Mouse (Mus musculus): Measurements from ENCODE around the gene Tsks. TPM values are rescaled to one million over a fixed set of nuclear protein-coding genes. Genes with fewer than 3 reads are reported as not detected.

Tsks gene
- polyA plus RNA-seq, 1 experiment = not detected

DNA sequence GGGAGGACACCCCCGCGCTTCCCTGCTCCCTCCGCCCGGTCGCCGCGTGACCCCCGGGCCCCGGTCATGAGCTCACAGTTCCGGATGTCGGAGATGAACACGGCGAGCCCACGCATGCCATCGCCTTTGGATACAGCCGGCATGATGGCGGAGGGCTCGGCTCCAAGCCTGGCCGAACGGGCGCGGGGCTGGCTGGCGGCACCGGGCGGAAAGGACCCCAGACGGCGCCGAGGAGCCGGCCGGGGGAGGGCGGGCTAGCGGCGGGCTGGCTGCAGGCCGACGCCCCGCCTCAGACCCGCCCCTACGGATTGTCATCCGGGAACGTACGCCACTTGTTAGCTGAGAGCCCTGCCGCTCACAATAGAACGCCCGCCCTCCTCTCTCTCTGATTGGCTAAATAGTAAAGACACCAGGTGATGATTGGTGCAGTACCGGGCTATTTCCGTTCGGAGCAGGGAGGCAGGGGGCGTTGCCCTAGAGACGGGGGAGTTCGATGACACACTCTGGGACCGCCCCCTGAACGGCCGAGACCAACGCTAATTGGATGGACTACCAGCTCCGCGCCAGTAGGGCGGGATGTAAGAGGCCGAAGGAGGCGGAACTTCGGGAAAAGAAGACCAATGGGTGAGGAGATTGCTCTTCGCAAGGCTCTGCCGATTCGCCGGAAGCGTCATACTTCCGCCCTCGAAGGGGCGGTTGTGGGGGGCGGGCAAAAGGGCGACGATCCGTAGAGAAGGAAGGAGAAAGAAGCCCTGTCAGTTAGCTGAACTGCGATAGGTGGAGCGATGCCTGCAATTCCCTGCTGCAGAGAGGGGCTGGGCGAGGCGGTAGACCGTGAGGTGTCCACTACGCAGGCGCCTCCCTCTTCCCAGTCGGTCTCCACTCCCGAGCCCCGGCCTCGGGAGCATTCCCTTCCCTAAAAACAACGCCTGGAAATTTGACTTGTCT lies 13.5 kb upstream of the Tsks start, which contains the start of gene Ap2a1:
Gene Ap2a1 (minus strand): TSS at position 293 of the 948 bp plus-strand sequence.
- Histone ChIP-seq H3K36me3 (ENCODE audit: control insufficient read depth, insufficient read depth, low read length) (no peaks in the 10 kb centered on the region), H3K4me1 (ENCODE audit: control insufficient read depth, insufficient read depth, insufficient read length) (peaks cover 3% of the 10 kb centered on the region; the same call in 1 of the 2 replicates), H3K27me3 (ENCODE audit: control insufficient read depth, insufficient read depth, low read length) (no peaks in the 10 kb centered on the region), H3K27ac (ENCODE audit: insufficient read depth, low read length) (peak within 1 kb of the TSS; percentile 82), H3K4me3 (ENCODE audit: extremely low read depth, insufficient read depth, insufficient read length) (peak within 1 kb of the TSS; percentile 88)
- DNase-seq (ENCODE audit: low read depth in 1 of 2, low spot score in 2 of 2) = peak; percentile 100
- peak; percentile 50 for TF ChIP-seq POLR2A (IDR thresholded peaks at IDR 0.05; ENCODE audit: low read depth, low read length)
- TF ChIP-seq CTCF (IDR thresholded peaks at IDR 0.05; ENCODE audit: extremely low read depth, insufficient read depth, insufficient read length, insufficient replicate concordance) = no peak
- under 1% methylated on average over 83 of the region's 84 CpGs for WGBS

- H3K4me1 ChIP-seq (ENCODE audit: control insufficient read depth, insufficient read depth, insufficient read length) = no peaks in the 10 kb centered on the region
- TF ChIP-seq POLR2A (IDR thresholded peaks at IDR 0.05; ENCODE audit: low read depth, low read length) (no peak), CTCF (IDR thresholded peaks at IDR 0.05; ENCODE audit: extremely low read depth, insufficient read depth, insufficient read length, insufficient replicate concordance) (no peak)
- WGBS = 86% methylated on average over 4 of the region's 4 CpGs
- H3K36me3 ChIP-seq (ENCODE audit: control insufficient read depth, insufficient read depth, low read length) = no peaks in the 10 kb centered on the region
- H3K27me3 ChIP-seq (ENCODE audit: control insufficient read depth, insufficient read depth, low read length) = no peaks in the 10 kb centered on the region
- no peak overlapping the region for H3K4me3 ChIP-seq (ENCODE audit: extremely low read depth, insufficient read depth, insufficient read length)
- H3K27ac ChIP-seq (ENCODE audit: insufficient read depth, low read length) = no peak overlapping the region
- no peak for DNase-seq (ENCODE audit: low read depth in 1 of 2, low spot score in 2 of 2)
Observed at GRCm38 (mm10) chr7:44938680-44939079, 4.3 kb upstream of the Tsks start.

- Histone ChIP-seq H3K4me1 (ENCODE audit: control insufficient read depth, insufficient read depth, insufficient read length) (peaks cover 11% of the 10 kb centered on the region), H3K27ac (ENCODE audit: insufficient read depth, low read length) (no peak overlapping the region), H3K4me3 (ENCODE audit: extremely low read depth, insufficient read depth, insufficient read length) (no peak overlapping the region), H3K36me3 (ENCODE audit: control insufficient read depth, insufficient read depth, low read length) (no peaks in the 10 kb centered on the region), H3K27me3 (ENCODE audit: control insufficient read depth, insufficient read depth, low read length) (peaks cover 1% of the 10 kb centered on the region; the same call in 1 of the 2 replicates)
- TF ChIP-seq POLR2A (IDR thresholded peaks at IDR 0.05; ENCODE audit: low read depth, low read length) = no peak
- no peak for TF ChIP-seq CTCF (IDR thresholded peaks at IDR 0.05; ENCODE audit: extremely low read depth, insufficient read depth, insufficient read length, insufficient replicate concordance)
- DNase-seq (ENCODE audit: low read depth in 1 of 2, low spot score in 2 of 2) = no peak
- WGBS = 32% methylated on average over 6 of the region's 6 CpGs
Observed at GRCm38 (mm10) chr7:44949922-44950321, 6.9 kb downstream of the Tsks start.

DNA sequence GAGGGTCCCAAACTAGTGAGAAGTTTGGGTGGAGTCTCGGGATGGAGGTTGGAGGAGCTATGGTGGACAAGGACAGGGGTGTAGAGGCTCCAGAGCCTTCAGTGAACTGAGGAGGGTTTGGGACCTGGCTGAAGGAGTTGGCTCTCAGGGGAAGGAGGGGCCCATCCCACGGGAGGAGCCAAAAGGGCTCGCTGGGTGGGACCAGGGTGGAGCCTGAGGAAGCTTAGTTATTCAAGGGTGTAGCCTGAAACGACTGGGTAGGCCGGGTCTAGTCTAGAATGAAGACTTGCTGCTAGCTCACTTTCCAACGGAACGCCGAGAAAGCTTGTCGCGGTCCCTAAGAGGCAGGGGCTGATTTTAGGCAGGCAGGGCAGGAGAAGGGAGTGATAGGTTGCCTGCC lies 9.0 kb downstream of the Tsks start:
- Histone ChIP-seq H3K4me3 (ENCODE audit: extremely low read depth, insufficient read depth, insufficient read length) (peak overlapping the region; percentile 47; the same call in 1 of the 2 replicates), H3K27ac (ENCODE audit: insufficient read depth, low read length) (no peak overlapping the region), H3K4me1 (ENCODE audit: control insufficient read depth, insufficient read depth, insufficient read length) (peaks cover 11% of the 10 kb centered on the region), H3K27me3 (ENCODE audit: control insufficient read depth, insufficient read depth, low read length) (no peaks in the 10 kb centered on the region; the same call in 1 of the 2 replicates), H3K36me3 (ENCODE audit: control insufficient read depth, insufficient read depth, low read length) (no peaks in the 10 kb centered on the region)
- TF ChIP-seq POLR2A (IDR thresholded peaks at IDR 0.05; ENCODE audit: low read depth, low read length) = no peak
- TF ChIP-seq CTCF (IDR thresholded peaks at IDR 0.05; ENCODE audit: extremely low read depth, insufficient read depth, insufficient read length, insufficient replicate concordance) = no peak
- no peak for DNase-seq (ENCODE audit: low read depth in 1 of 2, low spot score in 2 of 2)
- 3% methylated on average over 10 of the region's 10 CpGs for WGBS

GRCm38 (mm10) chr7:44952611-44953306 lies 9.8 kb downstream of the Tsks start:
- H3K4me1 ChIP-seq (ENCODE audit: control insufficient read depth, insufficient read depth, insufficient read length) = peaks cover 11% of the 10 kb centered on the region
- no peaks in the 10 kb centered on the region; the same call in 1 of the 2 replicates for H3K27me3 ChIP-seq (ENCODE audit: control insufficient read depth, insufficient read depth, low read length)
- H3K27ac ChIP-seq (ENCODE audit: insufficient read depth, low read length) = no peak overlapping the region
- peak overlapping the region; percentile 47 for H3K4me3 ChIP-seq (ENCODE audit: extremely low read depth, insufficient read depth, insufficient read length)
- H3K36me3 ChIP-seq (ENCODE audit: control insufficient read depth, insufficient read depth, low read length) = no peaks in the 10 kb centered on the region
- TF ChIP-seq CTCF (IDR thresholded peaks at IDR 0.05; ENCODE audit: extremely low read depth, insufficient read depth, insufficient read length, insufficient replicate concordance) (no peak), POLR2A (IDR thresholded peaks at IDR 0.05; ENCODE audit: low read depth, low read length) (no peak)
- WGBS = 5% methylated on average over 24 of the region's 24 CpGs
- DNase-seq (ENCODE audit: low read depth in 1 of 2, low spot score in 2 of 2) = peak in 1 of 2 experiments; percentile 66

- Histone ChIP-seq H3K27ac (ENCODE audit: insufficient read depth, low read length) (no peak overlapping the region), H3K4me1 (ENCODE audit: control insufficient read depth, insufficient read depth, insufficient read length) (peaks cover 11% of the 10 kb centered on the region), H3K4me3 (ENCODE audit: extremely low read depth, insufficient read depth, insufficient read length) (no peak overlapping the region), H3K36me3 (ENCODE audit: control insufficient read depth, insufficient read depth, low read length) (no peaks in the 10 kb centered on the region), H3K27me3 (ENCODE audit: control insufficient read depth, insufficient read depth, low read length) (no peaks in the 10 kb centered on the region; the same call in 1 of the 2 replicates)
- 77% methylated on average over 14 of the region's 14 CpGs for WGBS
- TF ChIP-seq CTCF (IDR thresholded peaks at IDR 0.05; ENCODE audit: extremely low read depth, insufficient read depth, insufficient read length, insufficient replicate concordance) (no peak), POLR2A (IDR thresholded peaks at IDR 0.05; ENCODE audit: low read depth, low read length) (no peak)
- DNase-seq (ENCODE audit: low read depth in 1 of 2, low spot score in 2 of 2) = no peak
Observed at GRCm38 (mm10) chr7:44953561-44953960, 10.6 kb downstream of the Tsks start.

Data from spleen, adult 2 months (tissue).